Mouse (Mus musculus) embryo, embryonic 11 days (tissue): ENCODE measurements at regions not wholly inside any gene's neighbourhood (a gene's known extent, or its start where the extent isn't known, plus 50 kb on each side); places are given as distances from the start of the nearest gene placed in this dataset.

Experiments used
- DNase-seq: peaks from one replicate; pipeline ENCODE4 v3.0.0-alpha.2; 2015

- no peak for DNase-seq
Measured at GRCm38 (mm10) chr4:78494117-78494516, 282.4 kb upstream of the Ptprd start.

GRCm38 (mm10) chr4:78466591-78466990 lies 254.8 kb upstream of the Ptprd start:
- DNase-seq, result no peak

GRCm38 (mm10) chr4:78456284-78456683 lies 244.5 kb upstream of the Ptprd start:
- DNase-seq, result peak; percentile 2

- DNase-seq, result no peak
Measured at GRCm38 (mm10) chr4:78417153-78417552, 205.4 kb upstream of the Ptprd start.

GRCm38 (mm10) chr4:78389406-78389805 lies 177.6 kb upstream of the Ptprd start:
- no peak for DNase-seq

- no peak for DNase-seq
Measured at GRCm38 (mm10) chr4:78355162-78355561, 143.4 kb upstream of the Ptprd start.

- DNase-seq, result no peak
Measured at GRCm38 (mm10) chr4:78335777-78336176, 124.0 kb upstream of the Ptprd start.

- no peak for DNase-seq
Measured at GRCm38 (mm10) chr4:78288506-78288905, 76.7 kb upstream of the Ptprd start.
